ENCODE assay signal across 9 mouse cellular contexts in the genomic region with DNA sequence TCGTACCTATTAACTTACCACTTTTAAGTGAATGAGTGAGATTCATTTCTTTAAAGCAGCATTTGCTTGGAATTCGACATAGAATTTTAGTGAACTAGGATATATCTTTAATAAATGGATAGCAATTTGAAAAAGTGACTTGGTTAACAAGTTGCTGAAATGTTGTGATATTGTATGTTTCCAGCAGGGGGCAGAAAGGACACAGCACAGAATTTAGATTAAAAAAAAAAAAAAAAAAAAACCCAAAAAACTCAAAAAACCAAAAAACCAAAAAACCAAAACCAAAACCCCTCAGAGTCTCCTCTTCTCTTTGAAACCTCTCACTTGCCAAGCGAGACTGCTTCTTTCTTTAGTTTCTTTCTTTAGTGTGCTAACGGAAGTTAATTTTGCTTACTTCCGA. TPM values are rescaled to one million over a fixed set of nuclear protein-coding genes. Genes with fewer than 3 reads are reported as not detected.
DNase-seq lines count a peak whose midpoint lies in the region; TF ChIP-seq lines count a peak whose summit lies in the region.
"Had no signal": no experiment of that assay in that cellular context is flagged by ENCODE, and none has a peak within 500 bp of the region (broad histone marks: within the 10 kb centered on the region; RNA-seq: fewer than 3 reads in every experiment).

No protein-coding gene starts in this region.

- DNase-seq in cerebellum, adult 2 months, result peak in 1 of 2 experiments; percentile 20
- no peak for DNase-seq in cerebellum, adult 11 months
- no peak for DNase-seq in left cerebral cortex, adult 2 months (ENCODE audit: extremely low spot score in 1 of 2, low spot score in 2 of 2)
- no peak for DNase-seq in left cerebral cortex, adult 18-20 months (ENCODE audit: low spot score in 2 of 2)
- DNase-seq in brain, embryonic 14.5 days (ENCODE audit: low read depth), result peak; percentile 90
- DNase-seq in lung, postnatal 25 days (ENCODE audit: low spot score), result peak; percentile 29
- DNase-seq in gastrocnemius, adult 18-20 months (ENCODE audit: low spot score), result no peak
- no peak for DNase-seq in natural killer cell, adult 2 months (ENCODE audit: low spot score in 2 of 2)
- DNase-seq: kidney, postnatal 4 days had no signal

- 67% methylated on average over 5 of the region's 5 CpGs for WGBS in cerebellum, adult 2 months

- no peaks in the 10 kb centered on the region for H3K4me1 ChIP-seq in cerebellum, adult 2 months (ENCODE audit: control insufficient read depth, insufficient read depth, low read length)

- no peaks in the 10 kb centered on the region for H3K27me3 ChIP-seq in cerebellum, adult 2 months (ENCODE audit: control insufficient read depth, insufficient read depth, low read length)

- no peak overlapping the region for H3K27ac ChIP-seq in cerebellum, adult 2 months (ENCODE audit: insufficient read depth, low read length)
- H3K27ac ChIP-seq in left cerebral cortex, adult 2 months, result no peak overlapping the region

- no peak for TF ChIP-seq POLR2A in cerebellum, adult 2 months (IDR thresholded peaks at IDR 0.05; ENCODE audit: borderline replicate concordance, insufficient read depth, low read length)
- TF ChIP-seq POLR2A in brain, embryonic 14.5 days (IDR thresholded peaks at IDR 0.05; ENCODE audit: borderline replicate concordance, extremely low read depth, insufficient read depth, insufficient read length, poor library complexity, severe bottlenecking), result no peak

- H3K4me3 ChIP-seq in cerebellum, adult 2 months (replicated peaks; ENCODE audit: insufficient read depth, low read depth, low read length), result no peak overlapping the region
- no peak overlapping the region for H3K4me3 ChIP-seq in left cerebral cortex, adult 2 months

- intact Hi-C loops in left cerebral cortex, adult 2 months (cut with DNase I), result loop anchor here (1.0 to 5.0 kb wide), 2 partner anchors 179 to 257 kb away; partner anchors contain the start of gene Pitpnc1

- peak; percentile 30; the same call in 1 of the 2 replicates for TF ChIP-seq CTCF in cerebellum, adult 2 months (IDR thresholded peaks at IDR 0.05; ENCODE audit: borderline replicate concordance, insufficient read depth, low read depth, low read length)
- peak; percentile 68 for TF ChIP-seq CTCF in left cerebral cortex, adult 2 months (IDR thresholded peaks at IDR 0.05)
- no peak for TF ChIP-seq CTCF in brain, embryonic 14.5 days (IDR thresholded peaks at IDR 0.05; ENCODE audit: borderline replicate concordance, extremely low read depth, insufficient read depth, insufficient read length)

RNA-seq across cellular contexts. Expression of gene Nol11, which starts 24.6 kb away (rescaled TPM):
- polyA plus RNA-seq in cerebellum, adult 2 months (2012; rRNA removed), result 19.5 and 20.0 TPM in 2 replicates
- total RNA-seq in left cerebral cortex, adult 2 months (2021), result 10 to 100 TPM; 22.8 to 24.4 TPM
- total RNA-seq in left cerebral cortex, adult 18-20 months (2021), result 10 to 100 TPM; 23.6 to 24.0 TPM
- 30.2 and 34.4 TPM in 2 replicates for polyA plus RNA-seq in brain, embryonic 14.5 days (2012; rRNA removed)
- 10 to 100 TPM; 11.7 to 14.4 TPM for total RNA-seq in gastrocnemius, adult 18-20 months (2021)

Comparison
In these comparisons a context has a peak if more than half of its experiments do, and no peak if none do; other contexts are left out.
1. DNase-seq: peak in brain, embryonic 14.5 days (single experiment) and lung, postnatal 25 days (single experiment); none in cerebellum, adult 11 months (single experiment), left cerebral cortex, adult 2 months (0 of 2), left cerebral cortex, adult 18-20 months (0 of 2), gastrocnemius, adult 18-20 months (single experiment) and natural killer cell, adult 2 months (0 of 2).